Mouse (Mus musculus) bone marrow macrophage, adult 2 months (primary cell): ENCODE results near the gene Daam2.

ENCODE experiments used
- CTCF ChIP-seq: IDR thresholded peaks from 2 replicates; pipeline ENCODE4 v1.5.1; 2012; ENCODE audit warnings: low read depth, mild to moderate bottlenecking, low read length, moderate library complexity
- POLR2A ChIP-seq: IDR thresholded peaks from 2 replicates; pipeline ENCODE4 v1.6.1; 2012; ENCODE audit warnings: mild to moderate bottlenecking, low read depth, low read length, borderline replicate concordance

- TF ChIP-seq CTCF (no peak), POLR2A (no peak)
These were observed 51.5 kb downstream of the Daam2 start for GRCm38 (mm10) chr17:49512671-49513085.
